Mouse (Mus musculus): ENCODE measurements around the gene Fgfr3.
A peak's percentile ranks its signal among the peaks of the same experiment; 100 is the strongest.

The Fgfr3 gene

DNA sequence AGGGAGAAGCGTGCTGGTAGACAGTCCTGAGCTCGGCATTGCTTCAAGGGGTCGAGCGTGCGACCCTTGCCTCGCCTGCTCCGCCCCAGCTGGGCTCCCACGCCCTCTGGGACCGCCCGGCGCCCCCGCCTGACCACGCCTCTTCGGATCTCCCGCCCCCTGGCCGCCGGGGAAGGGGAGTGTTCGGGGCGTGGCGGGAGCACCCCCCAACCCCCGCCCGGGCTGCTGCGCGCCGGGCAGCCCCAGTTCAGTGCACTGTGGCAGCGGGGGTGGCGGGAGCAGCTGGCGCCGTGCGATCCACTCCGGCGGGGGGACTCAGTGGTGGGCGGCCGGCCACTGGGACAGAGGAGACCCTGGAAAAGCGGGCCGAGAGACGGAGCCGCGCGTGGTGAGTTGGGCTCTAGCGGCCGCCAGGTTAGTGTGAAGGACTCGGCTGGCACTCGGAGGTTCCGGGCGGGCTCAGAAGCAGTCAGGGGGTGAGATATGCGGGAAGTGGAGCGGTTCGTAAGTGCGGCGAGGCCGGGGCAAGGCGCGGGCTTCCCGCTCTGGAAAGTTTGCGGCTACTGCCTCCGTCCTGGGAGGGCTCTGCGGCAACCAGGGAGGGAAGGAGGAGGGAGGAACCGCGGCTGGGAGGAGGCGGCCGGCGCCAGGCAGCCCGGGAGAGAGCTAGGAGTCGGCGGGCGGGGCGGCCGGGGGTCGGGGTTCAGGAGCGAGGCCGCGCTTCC lies at the start of gene Fgfr3:
Fgfr3 (plus strand) TSS at position 134 of the 725 bp plus-strand sequence.
- no peak for DNase-seq

DNA sequence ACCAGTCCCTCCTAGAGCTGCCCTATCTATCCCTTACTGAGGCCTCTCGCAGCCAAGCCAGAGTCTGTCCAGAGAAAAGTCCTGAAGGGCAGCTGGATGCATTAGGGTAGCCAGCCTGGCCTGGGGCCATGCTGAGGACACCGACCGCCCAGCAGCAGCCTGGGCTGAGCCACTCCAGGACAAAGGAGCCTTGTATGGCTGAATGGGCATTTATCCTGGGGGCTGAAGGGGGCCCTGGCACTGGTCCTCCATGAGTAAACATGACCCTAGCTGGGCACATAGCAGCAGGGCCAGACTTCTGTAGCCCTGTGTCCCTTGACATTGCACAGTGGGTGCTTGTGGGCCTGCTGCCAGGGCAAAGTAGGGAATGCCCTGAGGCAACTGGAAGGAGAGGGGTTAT lies 47.0 kb upstream of the Fgfr3 start:
- no peak for DNase-seq

DNA sequence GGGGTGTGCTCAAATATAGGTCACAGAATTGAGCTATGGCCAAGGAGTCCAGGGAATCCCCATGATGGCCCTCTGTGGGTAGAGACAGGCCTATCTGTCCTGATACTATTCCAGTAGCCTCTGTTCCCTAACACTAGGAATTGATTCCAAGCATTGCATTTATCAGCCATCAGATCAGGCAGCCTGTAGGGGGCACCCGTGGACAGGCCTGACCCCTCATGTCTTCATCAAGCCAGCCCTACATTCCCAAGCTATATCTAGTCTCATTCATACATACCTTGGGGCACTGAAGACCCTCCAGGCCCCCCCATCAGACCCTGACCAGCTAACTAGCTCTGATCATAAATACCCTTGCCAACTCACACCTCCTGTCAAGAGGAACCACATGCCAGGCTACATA lies 45.5 kb upstream of the Fgfr3 start:
- DNase-seq: no peak

DNA sequence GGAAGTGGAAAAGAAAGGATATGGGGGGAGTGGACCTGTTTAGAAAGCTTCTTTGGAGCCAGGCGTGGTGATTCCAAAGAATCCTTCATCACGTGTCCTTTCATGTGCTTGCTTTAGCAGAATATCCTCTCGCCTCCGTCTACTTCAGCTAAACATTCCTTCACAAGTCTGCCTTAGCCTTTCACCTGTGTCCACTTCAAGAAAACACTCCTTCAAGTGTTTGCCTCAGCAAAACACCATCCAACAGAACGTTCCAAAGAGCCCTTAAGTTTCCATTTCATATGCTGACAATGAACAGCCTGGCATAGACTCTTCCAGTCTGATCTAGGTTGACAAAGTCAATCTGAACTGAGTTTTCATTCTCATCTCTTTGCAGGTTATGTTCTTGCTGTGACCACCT lies 43.2 kb upstream of the Fgfr3 start:
- no peak for DNase-seq

DNA sequence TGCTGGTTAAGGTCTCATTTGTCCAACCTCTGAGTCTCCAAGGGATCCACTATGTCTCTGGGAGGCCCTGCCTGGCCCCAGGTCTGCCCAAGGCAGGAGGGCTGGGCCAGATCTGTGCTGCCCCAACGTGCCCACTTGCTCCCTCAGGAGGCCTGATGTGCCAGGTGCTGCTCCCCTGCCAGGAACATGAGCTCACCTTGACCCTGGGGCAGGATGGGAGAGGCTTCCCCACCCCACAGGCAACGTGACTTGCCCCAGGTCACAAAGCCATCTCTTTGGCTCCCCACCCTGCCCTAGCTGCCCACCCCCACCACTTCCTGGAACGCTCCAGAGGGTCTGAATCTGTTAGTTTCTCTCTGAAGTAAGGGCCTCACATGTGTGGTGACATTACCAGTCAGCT lies 40.4 kb upstream of the Fgfr3 start:
- no peak for DNase-seq

DNA sequence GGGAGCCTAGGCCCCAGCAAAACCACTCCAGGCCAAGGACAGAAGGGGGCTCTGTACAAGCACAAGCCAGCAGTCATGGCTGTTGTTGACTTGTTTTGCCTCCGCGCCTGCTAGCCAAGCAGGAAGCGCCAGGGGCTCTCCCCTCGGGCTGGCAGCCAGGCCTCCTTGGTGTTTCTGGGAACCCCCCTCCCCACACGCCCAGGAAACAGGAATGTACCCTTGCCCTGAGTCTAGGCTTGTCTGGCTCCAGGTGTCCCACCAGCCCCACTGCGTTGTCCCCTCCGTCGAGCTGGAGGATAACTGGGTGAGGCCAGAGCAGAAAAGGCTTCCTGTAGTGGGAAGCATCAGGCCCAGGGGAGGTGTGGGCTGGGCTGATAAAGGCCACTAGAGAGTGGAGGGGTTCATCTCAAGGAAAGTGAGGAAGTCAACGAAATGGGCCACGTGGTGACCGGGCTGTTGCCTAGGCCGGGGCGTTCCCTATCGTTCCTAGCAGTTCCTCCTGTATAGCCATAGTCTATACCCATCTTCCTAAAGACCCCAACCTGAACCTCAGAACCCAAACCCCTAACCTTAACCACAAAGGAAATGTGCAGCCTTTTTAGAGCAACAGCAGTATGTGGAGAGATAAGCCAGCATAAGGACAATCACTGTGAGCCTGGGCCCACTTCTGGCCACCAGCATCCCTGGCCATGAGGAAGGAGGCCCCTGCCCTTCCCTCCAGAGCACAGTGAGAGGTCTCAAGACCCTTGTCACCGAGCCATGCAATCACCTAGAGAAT lies 39.7 kb upstream of the Fgfr3 start:
- DNase-seq: no peak

DNA sequence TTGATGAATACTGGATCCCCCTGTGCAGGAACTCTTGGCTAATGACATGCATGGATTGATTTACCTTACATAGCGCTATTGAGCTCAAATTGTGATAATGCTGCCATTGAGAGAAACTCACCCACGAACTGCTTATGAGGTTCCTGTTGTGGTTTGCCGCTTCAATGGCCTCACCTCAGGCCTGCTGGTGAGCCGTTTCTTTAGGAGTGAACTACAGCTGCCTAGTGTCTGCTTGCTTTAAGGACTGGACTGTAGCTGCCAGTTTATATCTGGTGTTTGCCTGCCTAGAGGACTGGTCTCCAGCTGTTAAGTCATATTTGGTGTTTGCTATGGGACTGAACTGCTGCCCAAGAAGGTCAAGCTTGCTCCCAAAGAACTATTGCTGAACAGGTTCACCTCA lies 38.5 kb upstream of the Fgfr3 start:
- no peak for DNase-seq

DNA sequence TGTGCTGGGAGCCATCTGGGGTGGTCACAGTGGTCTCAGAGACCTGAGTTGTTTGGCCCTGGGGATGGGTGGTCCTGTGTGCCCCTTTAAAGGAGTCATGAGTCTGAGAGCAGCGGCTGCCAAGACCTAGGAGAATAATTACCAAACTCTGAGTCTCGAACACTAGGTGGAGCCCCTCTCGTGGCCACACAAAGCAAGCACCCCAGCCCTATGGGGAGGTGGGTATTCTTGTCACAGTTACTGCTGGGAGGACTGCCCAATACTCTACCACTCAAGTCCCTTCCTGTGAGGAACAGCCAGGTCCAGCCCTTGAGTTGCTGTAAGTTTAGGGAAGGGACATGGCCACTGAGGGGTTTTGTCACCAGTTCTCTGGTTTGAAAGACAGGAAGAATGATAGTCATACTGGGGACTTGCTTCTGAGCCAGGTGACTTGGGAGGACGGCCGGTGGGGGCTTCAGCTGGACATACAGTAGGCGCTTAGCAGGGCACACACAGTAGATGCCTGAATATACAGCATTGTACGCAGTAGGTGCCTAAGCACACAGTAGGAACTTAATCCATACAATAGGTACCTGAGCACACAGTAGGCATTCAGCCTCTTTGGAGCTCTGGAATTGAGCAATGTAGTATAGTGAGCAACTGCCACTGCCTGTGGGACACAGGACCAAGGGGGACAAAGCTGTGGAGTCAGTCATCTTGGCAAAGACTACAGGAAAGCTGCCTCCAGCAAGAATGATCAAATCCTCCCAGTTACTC lies 37.4 kb upstream of the Fgfr3 start:
- DNase-seq: no peak

DNA sequence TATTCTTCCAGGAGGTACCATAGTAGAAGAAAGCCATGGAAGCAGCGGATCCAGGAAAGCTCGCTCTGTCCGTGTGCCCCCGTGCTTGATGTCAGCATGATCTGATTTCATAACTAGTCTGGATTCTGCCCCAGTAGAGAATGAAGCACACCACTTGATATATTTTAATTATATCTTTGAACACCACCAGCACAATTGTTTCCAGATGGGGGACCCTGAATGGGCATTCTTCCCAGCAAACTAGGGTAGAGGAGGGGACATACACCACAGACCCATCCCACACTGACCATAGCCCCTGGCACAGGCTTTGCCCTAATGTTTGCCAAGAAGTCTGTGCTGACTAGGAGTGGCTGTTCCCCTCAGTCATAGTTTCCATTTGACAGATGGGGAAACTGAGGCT lies 36.5 kb upstream of the Fgfr3 start:
- no peak for DNase-seq

DNA sequence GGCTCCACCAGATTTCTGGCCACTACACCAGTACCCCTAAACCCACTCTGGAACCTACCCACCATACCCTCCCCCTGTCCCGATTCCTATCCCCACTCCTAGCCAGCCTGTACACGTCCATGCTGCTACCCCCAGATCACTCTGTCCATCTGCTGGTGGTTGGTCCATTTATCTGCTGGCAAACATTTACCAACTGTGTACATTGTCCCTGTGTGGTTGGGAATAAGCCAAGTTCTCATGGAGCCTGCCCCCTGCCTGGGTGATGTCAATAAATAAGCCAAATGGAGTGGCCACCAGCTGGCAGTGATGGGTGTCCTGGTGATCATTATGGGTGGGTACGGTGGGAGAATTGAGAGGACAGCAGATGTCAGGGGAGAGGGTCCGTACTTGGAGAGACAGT lies 34.3 kb upstream of the Fgfr3 start:
- DNase-seq: no peak

DNA sequence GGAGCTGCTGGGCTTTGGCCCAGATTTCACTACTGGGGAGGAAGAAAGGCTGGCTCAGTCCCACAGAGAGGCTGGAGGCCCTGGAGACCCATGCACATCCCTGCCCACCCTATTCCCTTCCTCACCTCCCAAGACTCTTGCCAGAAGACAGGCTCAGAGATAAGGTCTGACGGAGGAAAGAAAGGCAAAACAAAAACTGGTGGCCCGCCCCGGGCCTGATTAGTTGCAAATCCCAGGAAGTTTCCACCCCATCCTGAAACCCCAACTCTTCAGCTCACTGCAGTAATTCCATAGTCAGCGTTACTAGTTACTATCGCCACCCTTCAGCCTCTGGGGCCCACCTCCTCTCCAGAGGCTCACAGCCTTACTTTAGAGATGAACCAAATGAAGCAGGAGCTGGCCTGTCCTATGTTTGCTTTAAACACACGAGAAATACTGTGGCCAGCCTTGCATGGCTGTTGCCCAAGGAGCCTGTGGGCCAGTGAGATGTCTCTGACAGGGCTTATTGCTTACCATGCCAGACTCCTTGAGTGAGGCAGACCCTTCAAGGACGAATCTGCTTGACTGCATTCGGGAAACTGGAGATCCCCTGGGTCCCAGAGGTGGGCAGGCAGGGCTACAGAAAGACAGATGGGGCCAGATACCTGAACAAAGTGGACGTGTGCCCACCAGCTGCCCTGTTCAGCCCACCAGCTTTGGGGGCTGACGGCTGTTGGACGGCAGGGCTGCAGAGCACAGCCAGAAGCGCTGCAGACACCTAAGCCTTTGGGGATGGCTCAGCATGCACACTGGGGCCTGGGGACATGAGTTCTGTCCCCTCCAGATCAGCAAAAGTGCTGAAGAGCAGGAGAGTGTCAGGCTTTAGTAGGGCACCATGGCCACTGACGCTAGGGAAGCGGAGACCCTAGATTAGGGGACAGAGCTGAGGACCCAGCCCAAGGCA lies 32.9 kb upstream of the Fgfr3 start:
- DNase-seq: no peak

DNA sequence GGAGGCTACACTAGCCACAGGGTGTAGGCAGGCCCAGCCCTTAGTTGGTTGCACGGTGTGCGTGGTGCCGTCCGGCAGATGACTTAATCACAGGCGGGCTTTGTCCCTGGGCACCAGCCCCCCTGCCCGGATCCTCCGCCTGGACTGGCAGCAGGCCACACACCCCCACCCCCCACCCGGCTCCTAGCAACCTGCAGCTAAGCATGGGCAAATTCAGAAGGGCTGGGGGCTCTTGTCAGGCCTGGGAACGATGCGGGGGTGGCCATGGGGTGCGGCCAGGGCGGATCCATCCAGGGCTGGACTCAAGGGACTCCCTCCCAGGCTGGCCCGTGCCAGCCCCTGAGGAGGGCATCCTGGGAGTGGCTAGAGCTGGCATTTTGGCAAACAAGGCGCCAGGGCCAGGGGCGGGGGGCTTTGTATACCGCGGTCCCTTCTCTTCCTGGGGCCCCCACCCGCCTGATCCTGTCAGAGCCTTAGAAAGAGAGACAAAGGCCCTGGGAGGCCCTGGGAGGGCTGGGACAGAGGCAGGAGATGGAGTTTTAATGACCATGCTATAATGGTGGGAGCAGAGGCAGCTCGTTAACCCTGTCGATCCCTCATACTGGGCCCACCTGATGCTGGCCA lies 32.1 kb upstream of the Fgfr3 start:
- no peak for DNase-seq

DNA sequence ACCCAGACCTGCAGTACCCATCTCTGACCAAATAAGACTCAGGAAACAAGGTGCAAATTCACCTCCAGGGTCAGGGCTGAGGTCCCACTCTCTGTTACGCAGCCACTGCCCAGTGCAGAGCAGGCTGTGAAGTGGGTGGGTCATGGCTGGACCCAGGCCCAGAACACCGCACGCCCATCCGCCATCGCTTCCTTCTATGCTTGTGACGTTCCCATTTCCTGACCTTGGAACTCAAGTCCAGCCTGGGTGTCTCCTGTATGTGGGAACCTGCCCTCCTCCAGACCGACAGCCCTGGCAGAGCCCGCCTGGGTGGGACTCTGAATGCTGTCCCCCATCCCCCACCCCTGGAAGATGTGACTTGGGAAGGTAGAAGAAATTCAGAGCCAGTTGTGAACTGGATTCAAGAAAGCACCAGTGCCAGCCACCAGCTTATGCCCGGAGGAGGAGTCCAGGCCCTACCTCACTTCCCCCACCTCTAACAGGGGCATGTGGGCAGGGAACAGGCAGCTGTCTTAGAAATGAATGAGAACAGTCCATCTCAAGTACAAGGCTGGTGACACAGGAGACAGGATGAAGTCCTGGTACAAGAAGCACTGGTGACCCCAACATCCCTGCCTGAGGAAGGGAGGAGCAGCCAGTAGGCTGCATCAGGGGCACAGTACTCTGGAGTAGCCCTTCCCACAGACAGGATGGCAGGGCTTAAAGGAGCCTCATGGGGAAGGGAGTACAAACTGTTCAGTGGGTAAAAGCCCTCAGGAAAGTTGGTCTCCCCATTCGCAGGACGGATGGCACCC lies 31.4 kb upstream of the Fgfr3 start:
- DNase-seq: no peak

DNA sequence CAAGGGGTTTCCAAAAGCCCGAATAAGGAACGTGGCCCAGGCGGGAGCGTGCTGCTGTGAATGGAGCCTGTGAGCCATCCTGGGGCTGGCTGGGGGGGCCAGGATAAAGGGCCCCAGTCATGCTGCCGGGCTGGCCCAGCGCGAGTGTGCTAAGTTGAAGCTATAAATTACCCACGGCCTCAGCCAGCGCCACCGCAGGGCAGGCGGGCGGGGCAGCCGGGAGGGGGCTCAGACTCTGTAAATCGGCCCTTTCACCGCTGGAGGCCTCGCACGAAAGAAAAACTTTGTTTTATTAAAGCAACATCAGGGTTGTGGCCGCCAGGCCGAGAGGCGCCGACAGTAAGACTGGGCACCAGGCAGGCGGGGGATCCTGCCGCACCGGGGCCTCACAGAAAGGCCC lies 29.1 kb upstream of the Fgfr3 start:
- DNase-seq: no peak

DNA sequence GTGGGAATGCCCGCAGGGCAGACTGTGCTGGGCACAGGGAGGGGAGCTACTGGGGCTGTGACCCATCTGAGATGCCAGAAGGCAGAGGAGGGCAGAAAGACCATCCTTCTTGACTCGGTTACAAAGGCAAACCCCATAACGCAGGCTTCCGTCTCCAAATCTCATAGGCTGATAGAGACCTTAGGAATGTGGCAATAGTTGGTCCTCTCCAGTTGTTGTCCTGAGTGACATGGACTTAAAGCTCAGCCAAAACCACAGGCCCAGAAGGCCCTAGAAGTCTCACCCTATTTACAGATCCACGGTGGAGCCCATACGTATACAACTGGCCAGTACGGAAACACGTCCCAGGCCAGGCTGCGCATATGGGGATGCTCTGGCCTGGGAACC lies 27.0 kb upstream of the Fgfr3 start:
- DNase-seq: no peak

DNA sequence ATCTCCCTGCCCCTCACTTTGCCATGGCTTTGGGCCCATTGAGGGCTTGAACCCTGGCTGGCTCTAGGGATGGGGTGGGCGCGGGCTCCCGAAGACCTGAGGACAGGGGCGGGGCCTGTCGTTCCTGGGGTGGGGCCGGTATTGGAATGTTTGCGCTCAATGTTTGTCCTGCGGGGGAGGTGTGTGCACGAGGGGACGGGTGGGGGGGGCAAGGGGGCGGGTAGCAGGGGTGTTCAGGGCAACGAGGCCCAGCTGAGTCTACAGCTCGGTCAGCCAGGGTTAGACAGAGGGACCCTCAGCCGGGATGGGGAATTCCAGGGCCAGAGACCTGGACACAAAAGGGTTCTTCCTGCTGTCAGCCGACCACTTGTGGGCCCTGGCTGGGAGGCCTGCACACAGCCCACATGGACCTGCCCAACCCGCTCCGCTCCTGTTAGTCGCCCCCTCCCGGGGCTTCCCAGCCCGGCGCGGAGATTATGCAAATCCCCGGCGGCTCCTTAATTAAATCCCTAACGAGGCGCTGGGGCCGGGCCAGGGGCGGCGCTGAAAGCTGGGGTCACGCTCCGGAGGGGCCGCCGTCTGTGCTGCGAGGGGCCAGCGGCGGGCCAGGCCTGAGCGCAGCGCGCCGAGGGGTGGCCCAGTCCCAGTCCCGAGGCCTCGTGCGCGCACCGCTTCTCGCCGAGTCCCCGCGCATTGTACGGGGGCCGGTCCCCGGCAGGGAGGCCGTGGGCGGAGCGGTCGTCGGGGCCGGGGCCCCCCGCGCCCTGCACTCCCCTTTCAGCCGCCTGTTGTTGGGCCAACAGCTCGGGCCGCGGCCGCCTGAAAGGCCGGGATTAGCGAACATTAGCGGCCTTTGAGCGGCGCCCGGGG lies 26.4 kb upstream of the Fgfr3 start:
- DNase-seq: peak; percentile 62

DNA sequence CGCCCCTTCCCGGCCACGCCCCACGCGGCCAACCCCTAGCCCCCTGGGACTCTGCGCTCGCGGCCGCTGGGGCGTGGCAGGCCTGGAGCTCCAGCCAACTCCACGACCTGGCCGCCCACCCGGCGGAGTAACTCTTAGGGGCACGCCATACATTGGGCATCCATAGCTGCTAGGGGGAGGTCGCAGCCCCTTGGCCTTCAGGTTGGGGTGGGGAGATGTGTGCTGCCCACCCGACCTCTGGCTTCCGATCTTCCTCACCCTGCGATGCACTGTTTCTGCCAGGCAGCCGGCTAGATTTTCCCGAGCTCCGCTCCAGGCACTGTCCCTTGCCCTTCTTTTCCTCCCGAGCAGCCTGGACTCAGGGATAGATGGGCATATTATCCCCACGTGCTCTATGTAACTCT lies 25.8 kb upstream of the Fgfr3 start:
- no peak for DNase-seq

DNA sequence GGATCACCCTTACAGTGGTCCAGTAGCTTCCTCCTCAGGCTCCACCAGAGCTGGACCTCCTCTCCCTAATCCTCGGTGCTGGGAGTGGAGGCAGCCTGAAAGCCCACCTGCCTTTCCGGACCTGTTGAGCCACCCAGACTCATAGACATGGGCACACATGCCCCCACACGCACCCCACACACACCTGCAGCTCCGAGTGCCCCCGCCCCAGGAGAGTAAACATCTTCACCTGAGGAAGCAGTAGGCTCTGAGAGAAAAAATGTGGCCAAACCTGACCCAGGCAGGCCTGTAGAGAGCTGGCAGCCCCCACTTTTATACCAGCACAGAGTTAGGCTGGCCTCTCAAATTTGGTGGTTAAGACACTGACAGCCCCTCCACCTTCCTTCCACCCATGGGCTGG lies 25.0 kb upstream of the Fgfr3 start:
- DNase-seq: no peak

DNA sequence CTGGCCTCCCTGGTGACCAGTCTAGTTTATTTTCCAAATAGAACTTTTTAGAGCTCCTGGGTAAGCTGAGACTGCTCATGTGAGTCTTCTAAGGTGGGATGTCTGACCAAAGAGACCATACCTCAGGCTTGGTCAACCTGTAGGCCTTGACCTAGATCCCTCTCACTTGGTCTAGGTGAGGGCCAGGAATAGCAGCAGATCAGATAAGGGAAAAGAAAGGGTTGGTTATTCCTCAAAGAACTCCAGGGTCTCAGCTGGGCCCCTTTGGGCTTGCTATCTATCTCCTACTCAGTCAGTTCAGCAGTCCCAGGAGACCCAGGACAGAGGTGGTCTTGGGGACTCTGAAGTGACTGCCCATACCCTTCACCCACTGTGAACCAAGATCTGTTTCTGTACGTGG lies 23.9 kb upstream of the Fgfr3 start:
- no peak for DNase-seq

DNA sequence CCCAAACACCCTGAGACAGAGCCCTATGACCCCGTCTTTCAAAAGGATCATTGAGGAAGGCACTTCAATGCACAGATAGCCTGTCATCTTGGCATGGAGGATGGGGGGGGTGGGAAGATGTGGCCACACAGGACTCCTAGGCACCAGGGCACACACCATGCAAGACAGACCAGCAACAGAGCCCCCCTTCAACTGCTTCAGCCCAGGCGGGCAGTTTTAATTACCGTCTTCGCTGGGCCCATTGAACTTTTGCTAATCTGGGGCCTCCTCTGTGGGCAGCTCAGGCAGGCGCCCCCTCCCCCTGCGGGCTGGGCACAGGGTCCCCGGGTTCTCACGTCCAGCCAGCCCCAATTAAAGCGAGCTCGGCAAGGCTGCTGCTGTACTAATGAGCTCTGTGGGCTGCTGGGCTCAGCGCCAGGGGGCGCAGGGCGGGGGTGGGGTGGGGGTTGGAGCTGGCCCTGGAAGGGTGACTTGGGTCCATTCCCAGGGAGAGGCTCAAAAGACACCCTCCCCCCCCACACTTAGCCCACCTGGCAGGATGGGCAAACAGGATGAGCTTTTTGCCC lies 23.4 kb upstream of the Fgfr3 start:
- no peak for DNase-seq

Measured in right cerebral cortex, postnatal 25 days (tissue).